Mouse (Mus musculus) embryonic fibroblast, embryonic 13.5 days (primary cell): Measurements from ENCODE around the gene Acot6. TPM values are rescaled to one million over a fixed set of nuclear protein-coding genes. Genes with fewer than 3 reads are reported as not detected.
A peak's percentile ranks its signal among the peaks of the same experiment; 100 is the strongest.
"Not testable (repeated sequence)": the region's sequence is repeated elsewhere in the genome, so short reads cannot be mapped to it uniquely, and the experiment has no call there.

Experiments
- H3K27ac ChIP-seq: 2 replicates; pipeline ENCODE4 v1.5.1; 2012; ENCODE audit warnings: low read length, control low read depth, inconsistent platforms; ENCODE audit not compliant: insufficient read depth
- H3K4me1 ChIP-seq: 2 replicates; pipeline ENCODE4 v1.6.1; 2011; ENCODE audit warnings: low read length; ENCODE audit not compliant: control insufficient read depth, insufficient read depth
- H3K4me3 ChIP-seq: 2 replicates; pipeline ENCODE4 v1.5.1; 2011; ENCODE audit warnings: mild to moderate bottlenecking, control low read depth, low read length; ENCODE audit not compliant: insufficient read depth
- CTCF ChIP-seq: IDR thresholded peaks from 2 replicates; pipeline ENCODE4 v1.5.1; 2011; ENCODE audit warnings: mild to moderate bottlenecking, control low read depth, low read length, moderate library complexity, borderline replicate concordance; ENCODE audit not compliant: insufficient read depth
- POLR2A ChIP-seq: IDR thresholded peaks from 2 replicates; pipeline ENCODE4 v1.6.1; 2011; ENCODE audit warnings: low read depth, mild to moderate bottlenecking, control low read depth, low read length, moderate library complexity
- polyA plus RNA-seq: library from polyadenylated mRNA; stranded (reverse); fragments of >200 nt; gene quantifications from 2 replicates; pipeline ENCODE4 v1.2.4, GENCODE M21; 2011; ENCODE audit warnings: low read depth; ENCODE audit not compliant: missing spikeins, insufficient read length

Acot6 gene
- 3.1 and 4.4 TPM in 2 replicates for polyA plus RNA-seq

GRCm38 (mm10) chr12:84100604-84101492 is at the start of gene Acot6:
TSS of gene Acot6 (plus strand) at chr12:84100654.
- H3K4me3 ChIP-seq: peak within 1 kb of the TSS; percentile 35
- TF ChIP-seq POLR2A: peak; percentile 49; the same call in 1 of the 2 replicates
- not testable (repeated sequence) for H3K4me1 ChIP-seq, H3K27ac ChIP-seq

- not testable (repeated sequence) for H3K4me1 ChIP-seq, H3K27ac ChIP-seq, H3K4me3 ChIP-seq
These were observed 49.7 kb upstream of the Acot6 start for GRCm38 (mm10) chr12:84050744-84051143.

- Histone ChIP-seq H3K4me3 (no peak within 1 kb of the TSS), H3K27ac (no peak within 1 kb of the TSS), H3K4me1 (no peaks in the 10 kb centered on the region)
- TF ChIP-seq CTCF (no peak), POLR2A (no peak)
These were observed 48.4 kb upstream of the Acot6 start, which contains the start of gene Acot3 for GRCm38 (mm10) chr12:84051937-84052474. TSS of gene Acot3 (plus strand) at chr12:84052144.

- no peak for TF ChIP-seq POLR2A
- TF ChIP-seq CTCF: no peak
- H3K4me3 ChIP-seq: no peak overlapping the region
These were observed 47.8 kb upstream of the Acot6 start for GRCm38 (mm10) chr12:84052609-84053008.

GRCm38 (mm10) chr12:84053173-84053572 is 47.3 kb upstream of the Acot6 start:
- H3K4me1 ChIP-seq: no peaks in the 10 kb centered on the region
- no peak overlapping the region for H3K27ac ChIP-seq
- no peak overlapping the region for H3K4me3 ChIP-seq
- TF ChIP-seq POLR2A (no peak), CTCF (no peak)

More at GRCm38 (mm10) chr12:84052609-84053008, 47.8 kb upstream of the Acot6 start:
- Histone ChIP-seq H3K4me1 (no peaks in the 10 kb centered on the region), H3K27ac (no peak overlapping the region)

- H3K27ac ChIP-seq: no peak overlapping the region
- TF ChIP-seq POLR2A (no peak), CTCF (no peak)
- H3K4me1 ChIP-seq: no peaks in the 10 kb centered on the region
- no peak overlapping the region for H3K4me3 ChIP-seq
These were observed 46.6 kb upstream of the Acot6 start for GRCm38 (mm10) chr12:84053679-84054391.

- no peaks in the 10 kb centered on the region for H3K4me1 ChIP-seq
- H3K27ac ChIP-seq: no peak overlapping the region
- H3K4me3 ChIP-seq: no peak overlapping the region
- TF ChIP-seq POLR2A (no peak), CTCF (no peak)
These were observed 39.5 kb upstream of the Acot6 start for GRCm38 (mm10) chr12:84060946-84061345.

GRCm38 (mm10) chr12:84062336-84062735 is 38.1 kb upstream of the Acot6 start:
- H3K27ac ChIP-seq: no peak overlapping the region
- no peak overlapping the region for H3K4me3 ChIP-seq
- H3K4me1 ChIP-seq: no peaks in the 10 kb centered on the region
- no peak for TF ChIP-seq POLR2A
- TF ChIP-seq CTCF: no peak

GRCm38 (mm10) chr12:84063228-84063627 is 37.2 kb upstream of the Acot6 start:
- TF ChIP-seq POLR2A: no peak
- TF ChIP-seq CTCF: 0 out of 2 replicates have a peak, but pooled peaks have one; percentile 17
- H3K4me1 ChIP-seq: no peaks in the 10 kb centered on the region
- H3K4me3 ChIP-seq: no peak overlapping the region
- no peak overlapping the region for H3K27ac ChIP-seq

- Histone ChIP-seq H3K4me3 (no peak overlapping the region), H3K4me1 (no peaks in the 10 kb centered on the region)
These were observed 36.6 kb upstream of the Acot6 start for GRCm38 (mm10) chr12:84063833-84064232.

More at GRCm38 (mm10) chr12:84063833-84064232, 36.6 kb upstream of the Acot6 start:
- H3K27ac ChIP-seq: no peak overlapping the region
- TF ChIP-seq POLR2A (no peak), CTCF (no peak)
